Mouse (Mus musculus) B cell, adult 2 months (primary cell): ENCODE data around the gene Slc5a10.
A peak's percentile ranks its signal among the peaks of the same experiment; 100 is the strongest.
"Not testable (repeated sequence)": the region's sequence is repeated elsewhere in the genome, so short reads cannot be mapped to it uniquely, and the experiment has no call there.

Source experiments
- DNase-seq, 2 experiments: peaks; one replicate each; pipeline ENCODE4 v3.0.0; 2022

Gene Slc5a10

DNA sequence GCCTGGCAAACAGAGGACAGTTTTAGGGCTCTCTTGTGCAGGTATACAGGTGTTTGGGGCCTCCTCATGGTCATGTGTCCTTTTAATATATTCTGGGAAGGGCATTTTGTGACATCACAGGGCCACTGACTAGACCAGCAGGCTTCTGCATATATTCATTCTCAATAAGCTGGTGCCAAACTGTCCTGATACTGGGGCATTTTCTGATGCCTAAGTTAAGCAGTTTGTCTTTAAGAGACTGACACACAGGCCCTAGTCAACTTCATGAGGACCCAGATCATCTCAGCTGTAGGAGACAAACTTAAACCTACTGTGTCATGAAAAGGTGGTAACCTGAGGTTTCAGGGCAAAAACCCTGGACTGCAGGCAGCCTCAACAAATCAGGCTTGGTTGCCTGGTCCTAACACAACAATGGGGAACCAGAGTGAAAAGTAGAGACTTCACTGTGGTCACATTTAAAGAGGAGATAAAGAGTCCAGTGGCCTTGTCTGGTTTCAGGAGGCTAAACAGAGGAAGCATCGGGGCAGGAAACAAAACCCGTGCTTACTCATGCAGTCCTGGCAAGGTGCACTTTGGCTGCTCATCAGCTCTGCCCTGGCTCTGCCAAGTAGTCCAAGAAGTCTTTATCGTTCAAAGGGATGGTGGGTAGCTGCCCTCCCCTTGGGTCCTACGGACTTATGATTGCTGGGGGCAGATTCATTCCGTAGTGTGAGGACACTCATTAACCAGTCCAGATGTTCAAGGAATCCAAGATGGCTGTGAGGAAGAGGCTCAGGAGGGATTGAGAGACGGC is 72.5 kb downstream of the Slc5a10 start:
- peak; percentile 55 to 56 for DNase-seq

DNA sequence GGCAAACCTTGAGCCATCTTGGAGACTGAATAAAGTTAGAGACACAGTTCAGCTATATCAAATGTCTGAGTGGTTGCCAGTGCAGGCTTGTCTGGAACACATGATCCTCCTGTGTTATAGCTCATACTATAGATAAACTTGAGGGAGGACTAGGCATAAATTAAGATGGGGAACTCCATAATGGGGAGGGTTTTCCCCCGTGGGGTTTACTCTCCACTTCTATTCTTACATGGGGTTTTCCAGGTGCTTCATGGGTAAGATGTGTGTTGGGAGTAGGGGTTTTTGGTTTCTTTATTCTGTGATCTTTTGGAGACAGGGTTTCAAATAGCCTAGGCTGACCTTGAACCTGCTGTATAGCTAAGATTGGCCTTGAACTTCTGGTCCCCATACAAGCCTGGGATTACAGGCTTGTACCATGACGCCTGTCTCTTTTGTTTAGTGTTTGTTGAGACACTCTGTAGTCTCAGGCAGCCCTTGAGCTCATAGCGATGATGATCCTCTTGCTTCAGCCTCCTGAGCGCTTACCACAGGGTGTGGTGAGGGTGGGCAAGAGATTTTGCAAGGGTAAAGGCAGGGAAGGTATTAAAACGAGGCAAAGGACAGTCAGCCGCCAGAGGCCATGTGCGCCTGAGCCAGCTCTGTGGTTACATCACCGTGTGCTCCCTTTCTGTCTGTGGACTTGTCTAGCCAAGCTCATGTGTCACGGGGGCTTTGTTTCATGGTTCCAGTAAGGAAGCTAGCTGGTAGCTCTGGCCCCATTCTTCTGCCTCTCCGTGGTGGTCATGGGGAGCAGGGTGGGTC is 73.3 kb downstream of the Slc5a10 start:
- peak; percentile 77 to 88 for DNase-seq

DNA sequence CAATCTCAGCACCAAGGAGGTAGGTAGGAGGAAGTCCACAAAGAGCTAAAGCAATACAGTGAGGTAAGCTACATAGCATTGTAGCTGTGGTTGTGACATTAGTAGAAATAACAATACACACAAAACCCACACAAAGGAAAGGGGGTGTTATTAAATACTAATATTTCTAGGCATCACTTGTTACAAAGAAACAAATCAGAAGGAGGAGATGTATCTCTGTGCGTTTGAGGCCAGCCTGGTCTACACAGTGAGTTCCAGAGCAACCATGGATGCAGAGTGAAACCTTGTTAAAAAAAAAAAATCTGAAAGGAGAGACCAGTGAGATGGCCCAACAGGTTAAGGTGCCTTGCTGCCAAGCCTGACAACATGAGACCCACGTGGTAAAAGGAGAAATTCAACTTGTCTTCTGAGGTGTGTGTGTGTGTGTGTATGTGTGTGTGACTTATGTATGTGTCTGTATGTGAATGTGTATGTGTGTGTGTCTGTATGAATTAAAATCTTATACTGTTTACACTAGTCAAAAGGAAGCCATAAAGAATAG is 74.1 kb downstream of the Slc5a10 start:
- DNase-seq, result no peak

DNA sequence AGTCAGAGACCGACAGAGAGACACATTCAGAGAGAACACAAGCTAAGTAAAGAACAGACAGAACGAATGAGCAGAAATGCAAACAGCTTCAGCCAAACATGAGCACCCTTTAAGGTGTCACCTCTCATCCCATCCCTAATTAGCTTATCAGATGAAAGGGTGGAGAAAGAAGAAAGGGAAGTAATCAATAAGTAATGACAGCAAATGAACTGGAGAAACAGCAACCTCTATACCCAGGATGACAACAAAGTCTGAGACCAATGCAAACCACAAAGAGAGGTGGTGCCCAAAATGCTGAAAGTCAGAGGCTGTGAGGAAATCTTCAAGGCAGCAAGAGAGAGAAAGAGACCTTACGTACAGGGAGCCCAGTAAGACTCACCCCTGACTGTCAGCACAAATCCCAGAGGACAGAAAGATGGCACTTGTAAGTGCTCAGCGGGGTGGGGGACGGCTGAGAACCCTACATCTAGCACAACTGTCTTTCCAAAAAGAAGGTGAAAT is 75.2 kb downstream of the Slc5a10 start:
- DNase-seq, result no peak

DNA sequence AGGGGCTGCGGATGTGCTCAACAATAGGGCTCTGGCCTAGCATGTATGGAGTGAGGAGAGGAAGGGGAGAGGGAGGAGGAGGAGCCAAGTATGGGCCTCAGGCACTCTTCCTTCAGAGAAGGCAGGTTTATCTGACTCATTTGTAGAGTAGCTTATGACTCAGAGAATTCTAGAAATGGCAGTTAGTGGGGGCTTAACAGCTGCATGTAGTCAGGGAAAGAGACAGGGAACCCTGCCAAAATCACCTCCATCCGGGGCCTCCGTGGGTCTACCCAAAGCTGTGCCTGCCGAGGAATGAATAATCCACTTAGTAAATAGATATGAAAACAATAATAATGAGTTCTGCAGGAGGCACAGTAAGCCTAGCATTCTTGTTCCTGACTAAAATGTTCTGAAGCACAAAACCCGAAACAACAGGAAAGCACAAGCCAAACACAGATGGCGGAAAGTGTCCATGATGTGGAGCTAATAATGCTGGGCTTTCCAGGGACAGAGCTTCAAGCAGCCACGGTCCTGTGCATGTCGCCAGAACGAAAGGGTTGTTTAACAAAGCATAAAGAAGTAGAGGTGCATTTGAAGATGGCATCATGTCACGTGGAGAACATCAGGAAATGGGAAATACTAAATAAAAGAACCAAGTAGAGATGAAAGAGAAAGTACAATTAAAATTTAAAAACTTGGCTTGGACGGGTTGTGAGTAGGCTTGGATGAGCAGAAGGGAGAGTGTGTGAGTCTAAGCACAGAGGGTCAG is 75.9 kb downstream of the Slc5a10 start:
- DNase-seq, result no peak

DNA sequence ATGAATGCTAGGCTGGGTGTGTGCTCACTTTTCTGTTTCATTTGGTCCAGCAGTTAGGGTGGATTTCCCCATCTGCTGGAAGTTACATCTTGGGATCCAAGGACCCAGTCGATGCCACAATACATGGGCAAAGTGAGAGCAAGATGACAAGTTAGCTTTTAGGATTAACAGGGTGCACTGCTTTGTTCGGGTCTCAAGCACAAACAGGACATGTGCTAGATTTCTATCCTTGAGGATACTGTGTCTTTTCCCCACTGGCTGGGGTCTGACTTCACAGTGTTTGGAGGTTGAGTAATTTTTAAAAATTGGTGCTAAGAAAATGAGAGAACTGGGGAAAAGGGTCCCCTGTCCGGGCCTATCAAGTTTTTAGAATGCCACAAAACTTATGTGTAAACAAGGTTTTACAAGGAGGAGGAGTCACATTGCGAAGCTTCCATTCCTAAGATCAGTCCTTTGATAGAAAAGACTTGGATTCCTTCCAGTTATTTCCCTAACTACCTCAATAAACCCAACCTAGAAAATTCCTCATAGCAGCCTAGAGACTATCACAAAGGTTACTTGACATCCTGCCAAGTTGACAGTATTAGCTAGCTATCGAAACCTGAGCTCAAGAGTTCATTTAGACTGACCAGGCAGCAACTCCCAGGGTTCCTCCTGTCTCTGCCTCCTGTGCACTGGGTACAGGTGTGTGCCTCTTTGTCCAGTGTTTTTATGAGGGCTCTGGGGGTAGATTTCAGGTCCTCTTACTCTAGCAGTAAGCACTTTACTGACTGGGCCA is 77.3 kb downstream of the Slc5a10 start:
- DNase-seq, result no peak

DNA sequence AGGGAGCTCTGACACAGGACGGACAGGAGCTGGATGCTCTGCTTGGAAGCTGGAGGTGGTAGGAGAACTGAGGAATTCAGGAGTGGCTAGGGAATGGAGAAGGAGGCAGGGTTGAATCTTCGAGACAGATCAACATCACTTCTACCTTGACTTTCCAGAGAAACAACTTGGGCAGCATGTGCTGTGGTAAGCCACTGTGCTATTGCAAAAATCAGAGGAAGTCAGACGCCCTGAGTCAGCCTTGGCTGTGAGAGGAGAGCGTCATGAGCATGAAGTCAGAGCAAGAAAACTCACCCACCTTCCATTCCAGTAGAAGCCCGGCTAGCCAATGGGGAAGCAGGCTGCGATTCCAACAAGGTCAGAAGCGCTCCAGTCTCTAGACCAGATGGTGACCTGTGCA is 78.5 kb downstream of the Slc5a10 start:
- no peak for DNase-seq

DNA sequence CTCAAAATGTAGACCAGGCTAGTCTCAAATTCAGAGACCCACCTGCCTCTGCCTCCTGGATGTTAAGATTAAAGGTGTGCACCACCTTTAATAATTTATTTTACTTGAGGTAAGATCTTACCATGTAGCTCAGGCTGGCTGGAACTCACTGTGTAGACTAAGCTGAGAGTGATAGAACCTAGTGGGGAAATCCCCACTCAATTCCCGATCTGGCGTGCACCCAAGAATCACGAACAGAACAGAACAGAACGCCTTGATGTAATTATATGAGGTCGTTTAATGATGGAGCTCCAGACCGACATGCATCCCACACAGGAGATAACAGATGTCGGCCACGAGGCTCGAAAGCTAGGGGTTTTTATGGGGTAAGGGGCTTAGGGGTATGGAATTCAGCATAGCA is 80.0 kb downstream of the Slc5a10 start:
- DNase-seq, result not testable (repeated sequence)

DNA sequence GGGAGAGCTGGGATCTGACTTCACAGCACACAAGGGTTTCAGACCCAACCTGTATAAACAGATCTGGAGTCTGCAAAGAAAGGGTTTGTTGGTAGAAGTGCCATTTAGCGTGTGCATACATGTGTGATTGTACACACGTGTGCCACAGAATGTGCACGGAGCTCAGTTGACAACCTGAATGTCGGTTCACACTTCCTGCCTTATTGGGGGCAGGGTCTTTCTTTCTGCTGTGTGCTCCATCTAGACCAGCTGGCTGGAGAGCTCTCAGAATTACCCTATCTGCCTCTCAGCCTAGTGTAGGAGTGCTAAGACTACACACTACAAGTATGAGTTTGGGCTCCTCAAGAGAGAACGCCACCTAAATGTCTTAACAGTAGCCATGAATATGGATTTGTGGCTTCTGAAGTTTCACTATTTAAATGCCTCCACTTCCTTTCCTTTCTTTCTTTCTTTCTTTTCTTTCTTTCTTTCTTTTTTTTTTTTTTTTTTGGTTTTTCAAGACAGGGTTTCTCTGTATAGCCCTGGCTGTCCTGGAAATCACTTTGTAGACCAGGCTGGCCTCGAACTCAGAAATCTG is 80.9 kb downstream of the Slc5a10 start:
- DNase-seq, result no peak

DNA sequence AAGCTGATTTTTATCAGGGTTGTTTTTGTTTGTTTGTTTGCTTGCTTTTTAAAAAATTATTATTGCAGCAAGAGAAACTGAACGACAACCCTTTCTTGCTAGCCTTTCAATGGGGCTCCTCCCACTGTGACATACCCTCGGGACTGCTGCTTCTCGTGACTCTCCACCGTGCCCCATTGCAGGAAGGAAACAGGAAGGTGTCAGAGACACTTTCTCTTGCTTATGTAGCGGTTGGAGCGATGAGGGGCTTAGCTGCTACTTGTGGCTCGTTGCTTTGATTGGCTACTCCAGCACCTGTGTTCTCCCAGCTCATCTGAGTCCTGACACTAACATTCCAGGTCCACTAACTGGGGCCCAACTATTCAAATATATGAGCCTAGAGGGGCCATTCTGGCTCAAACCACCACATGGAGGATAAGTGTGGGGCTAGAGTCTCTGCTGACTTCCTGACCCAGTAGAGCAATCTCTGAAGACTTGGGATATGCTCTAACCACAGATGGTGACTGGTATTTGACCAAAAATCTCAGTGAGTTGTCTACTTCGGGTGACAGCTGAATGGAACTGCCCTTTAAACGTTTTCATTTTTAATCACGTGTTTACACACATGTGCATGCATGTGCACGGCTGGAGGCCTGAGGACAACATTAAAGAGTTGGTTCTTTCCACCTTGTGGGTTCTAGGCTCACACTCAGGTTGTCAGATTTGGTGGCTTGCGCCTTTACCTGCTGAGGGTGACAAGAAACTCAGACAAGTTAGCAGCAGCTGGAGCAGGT is 81.7 kb downstream of the Slc5a10 start:
- DNase-seq, result peak; percentile 84 to 90

DNA sequence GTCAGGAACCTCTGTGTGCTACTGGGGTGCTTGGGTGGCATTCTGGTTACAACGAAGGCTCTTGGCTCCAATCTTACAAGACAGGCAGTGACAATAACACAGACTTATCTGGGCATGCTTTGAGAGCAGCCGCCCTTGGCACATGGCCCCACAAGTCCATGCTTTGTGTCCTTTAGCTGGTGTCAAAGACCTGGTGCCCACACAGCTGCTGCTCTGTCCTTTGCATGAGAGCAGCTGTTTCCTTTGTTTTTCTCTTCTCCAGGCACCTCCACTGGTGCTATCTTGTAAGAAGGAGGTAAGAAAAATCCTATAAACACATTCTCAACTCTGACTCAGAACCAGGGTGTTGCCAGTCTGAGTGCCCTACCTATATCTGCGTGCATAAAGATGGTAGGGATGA is 82.8 kb downstream of the Slc5a10 start:
- no peak for DNase-seq

DNA sequence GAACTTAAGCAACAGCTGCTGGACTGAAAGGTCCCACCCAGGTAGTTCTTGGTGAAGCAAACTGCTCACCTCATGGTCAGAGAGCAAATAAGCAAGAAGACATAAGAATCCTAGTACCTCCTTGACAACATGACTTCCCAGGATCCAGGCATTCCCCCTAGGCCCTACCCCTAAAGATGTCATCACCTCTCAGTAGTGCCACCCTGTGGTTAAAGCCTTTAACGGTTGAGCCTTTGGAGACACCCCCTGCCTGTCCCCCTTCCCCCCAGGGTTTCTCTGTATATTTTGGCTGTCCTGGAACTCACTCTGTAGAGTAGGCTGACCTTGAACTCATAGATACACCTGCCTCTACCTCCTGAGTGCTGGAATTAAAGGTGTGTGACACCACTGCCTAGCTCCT is 83.2 kb downstream of the Slc5a10 start:
- peak in 1 of 2 experiments; percentile 24 for DNase-seq

DNA sequence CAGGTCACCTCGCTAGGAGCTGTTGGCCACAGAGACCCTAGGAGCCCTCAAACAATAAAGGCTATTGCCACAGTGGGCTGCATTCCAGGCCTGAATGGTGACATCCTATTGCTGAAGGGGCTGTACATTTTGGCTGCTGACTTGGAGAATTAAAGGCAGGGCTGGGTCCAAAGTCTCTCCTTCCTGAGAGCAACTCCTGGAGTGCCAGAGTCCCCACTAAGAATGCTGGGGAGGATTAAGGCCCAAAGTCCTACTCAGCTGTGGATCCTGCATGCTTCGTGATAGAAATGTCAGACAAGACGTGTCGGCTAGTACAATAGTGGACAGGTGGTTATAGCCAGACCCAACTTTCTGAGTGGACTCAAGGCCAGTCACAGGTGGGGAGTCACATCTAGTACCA is 84.3 kb downstream of the Slc5a10 start:
- DNase-seq, result not testable (repeated sequence)

DNA sequence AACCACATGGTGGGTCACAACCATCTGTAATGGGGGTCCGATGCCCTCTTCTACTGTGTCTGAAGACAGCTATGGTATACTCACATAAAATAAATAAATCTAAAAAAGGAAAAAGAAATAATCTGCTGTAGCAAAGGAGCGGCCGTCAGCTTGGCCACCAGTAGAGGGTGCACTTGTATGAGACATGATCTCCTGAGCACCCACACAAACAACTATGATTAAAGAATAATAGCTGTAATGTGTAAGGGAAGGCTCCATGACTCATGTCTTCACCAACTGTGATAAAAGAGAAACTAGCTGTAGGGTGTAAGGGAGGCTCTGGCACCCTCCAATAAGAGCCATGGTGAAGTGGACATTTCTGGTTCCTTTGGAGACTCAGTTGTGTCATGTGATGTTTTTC is 91.0 kb downstream of the Slc5a10 start:
- peak; percentile 75 to 79 for DNase-seq

DNA sequence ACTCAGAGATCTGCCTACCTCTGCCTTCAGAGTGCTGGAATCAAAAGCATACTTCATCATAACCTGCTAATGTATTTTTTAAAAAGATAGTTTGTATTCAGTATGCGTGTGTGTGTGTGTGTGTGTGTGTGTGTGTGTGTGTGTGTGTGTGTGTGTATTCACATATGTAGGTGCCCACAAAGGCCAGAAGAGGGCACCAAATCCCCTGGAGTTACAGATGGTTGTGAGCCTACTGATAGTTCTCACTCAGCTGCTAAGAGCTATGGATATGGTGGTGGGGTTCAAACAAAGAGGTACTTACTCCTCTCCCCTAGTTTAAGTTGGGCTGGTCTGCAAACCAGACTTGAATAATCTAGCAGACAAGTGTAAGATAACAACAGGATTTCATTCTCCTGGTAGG is 94.1 kb downstream of the Slc5a10 start:
- no peak for DNase-seq

DNA sequence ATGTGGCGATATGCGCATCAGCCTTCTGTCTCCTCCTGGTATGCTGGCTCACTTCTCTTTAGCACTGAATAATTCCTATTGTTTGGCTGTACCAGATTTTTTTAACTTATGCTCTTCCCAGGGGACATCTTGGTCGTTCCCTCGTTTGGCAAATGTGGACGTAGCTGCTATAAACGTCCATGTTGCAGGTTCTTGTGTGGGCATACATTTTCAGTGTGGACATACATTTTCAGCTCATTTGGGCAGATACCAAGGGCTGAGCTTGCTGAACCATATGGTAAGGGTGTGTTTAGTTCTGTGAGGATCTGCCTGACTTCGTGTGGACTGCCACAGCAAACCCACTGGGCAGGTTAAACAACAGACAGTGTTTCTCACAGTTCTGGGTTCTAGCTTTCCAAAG is 95.5 kb downstream of the Slc5a10 start:
- no peak for DNase-seq
